Mouse (Mus musculus): ENCODE results near the gene Aicda.
A peak's percentile ranks its signal among the peaks of the same experiment; 100 is the strongest.
"Not testable (repeated sequence)": the region's sequence is repeated elsewhere in the genome, so short reads cannot be mapped to it uniquely, and the experiment has no call there.

Gene Aicda

GRCm38 (mm10) chr6:122555266-122555665 lies 1.7 kb downstream of the Aicda start:
- no peak for DNase-seq

- peak; percentile 19 for DNase-seq
Observed at GRCm38 (mm10) chr6:122556959-122557561, 3.5 kb downstream of the Aicda start.

GRCm38 (mm10) chr6:122560427-122560826 lies 6.8 kb downstream of the Aicda start:
- DNase-seq, result peak; percentile 48

- DNase-seq, result no peak
Observed at GRCm38 (mm10) chr6:122561005-122561404, 7.4 kb downstream of the Aicda start.

GRCm38 (mm10) chr6:122562463-122562862 lies 8.9 kb downstream of the Aicda start:
- no peak for DNase-seq

- DNase-seq, result no peak
Observed at GRCm38 (mm10) chr6:122565070-122565784, 11.6 kb downstream of the Aicda start.

GRCm38 (mm10) chr6:122569113-122569512 lies 15.5 kb downstream of the Aicda start:
- no peak for DNase-seq

- no peak for DNase-seq
Observed at GRCm38 (mm10) chr6:122569762-122570161, 16.2 kb downstream of the Aicda start.

GRCm38 (mm10) chr6:122570695-122571616 lies 17.4 kb downstream of the Aicda start:
- no peak for DNase-seq

GRCm38 (mm10) chr6:122571617-122571959 lies 18.0 kb downstream of the Aicda start:
- no peak for DNase-seq

- DNase-seq, result not testable (repeated sequence)
Observed at GRCm38 (mm10) chr6:122575037-122575436, 21.4 kb downstream of the Aicda start.

- no peak for DNase-seq
Observed at GRCm38 (mm10) chr6:122577030-122577429, 23.4 kb downstream of the Aicda start.

- no peak for DNase-seq
Observed at GRCm38 (mm10) chr6:122579086-122579485, 25.5 kb downstream of the Aicda start.

GRCm38 (mm10) chr6:122591027-122591758 lies 37.6 kb downstream of the Aicda start:
- no peak for DNase-seq

GRCm38 (mm10) chr6:122592905-122593304 lies 39.3 kb downstream of the Aicda start:
- no peak for DNase-seq

- peak; percentile 35 for DNase-seq
Observed at GRCm38 (mm10) chr6:122595637-122596036, 42.0 kb downstream of the Aicda start.

- no peak for DNase-seq
Observed at GRCm38 (mm10) chr6:122596608-122597007, 43.0 kb downstream of the Aicda start.

GRCm38 (mm10) chr6:122598014-122598413 lies 44.4 kb downstream of the Aicda start:
- no peak for DNase-seq

GRCm38 (mm10) chr6:122598436-122598835 lies 44.8 kb downstream of the Aicda start:
- peak; percentile 11 for DNase-seq

- no peak for DNase-seq
Observed at GRCm38 (mm10) chr6:122599054-122599737, 45.6 kb downstream of the Aicda start.

- no peak for DNase-seq
Observed at GRCm38 (mm10) chr6:122600066-122600646, 46.6 kb downstream of the Aicda start.

- no peak for DNase-seq
Observed at GRCm38 (mm10) chr6:122601031-122601430, 47.4 kb downstream of the Aicda start.
